Mouse (Mus musculus): ENCODE data around the gene Ptgds. TPM values are rescaled to one million over a fixed set of nuclear protein-coding genes. Genes with fewer than 3 reads are reported as not detected.
A peak's percentile ranks its signal among the peaks of the same experiment; 100 is the strongest.

Gene Ptgds
- polyA plus RNA-seq, 1 experiment from 2014 or later, result 13.1 TPM

DNA sequence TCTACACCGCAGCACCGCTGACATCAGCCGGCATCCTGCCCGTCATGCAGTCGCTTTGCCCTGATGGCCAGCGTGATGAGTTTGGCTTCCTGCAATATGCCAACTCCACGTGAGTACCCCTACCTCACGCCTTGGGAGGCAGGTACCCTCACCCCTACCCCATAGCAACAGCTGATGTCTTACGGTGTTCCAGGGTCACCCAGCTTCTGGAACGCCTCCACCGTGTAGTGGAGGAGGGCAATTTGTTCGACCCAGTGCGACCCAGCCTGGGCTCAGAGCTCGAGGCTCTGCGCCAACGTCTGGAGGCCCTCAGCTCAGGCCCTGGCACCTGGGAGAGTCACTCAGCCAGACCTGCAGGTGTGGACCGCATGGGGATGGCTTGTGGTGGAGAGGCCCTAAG is 36.7 kb downstream of the Ptgds start:
- ATAC-seq (replicated peaks; ENCODE audit: low FRiP score, low read depth) (no peak), DNase-seq (ENCODE audit: low spot score) (no peak)
- Histone ChIP-seq H3K4me3 (replicated peaks; ENCODE audit: low read depth, low read length) (no peak overlapping the region), H3K27me3 (ENCODE audit: insufficient read depth, low read length) (no peaks in the 10 kb centered on the region), H3K4me1 (replicated peaks; ENCODE audit: insufficient read depth, low read length) (peaks cover 23% of the 10 kb centered on the region; the same call in 1 of the 2 replicates), H3K4me2 (ENCODE audit: low read length) (no peak overlapping the region), H3K9ac (ENCODE audit: low read depth, low read length) (no peak overlapping the region), H3K27ac (no peak overlapping the region), H3K36me3 (ENCODE audit: insufficient read depth, low read length) (peaks cover 18% of the 10 kb centered on the region; the same call in 1 of the 2 replicates), H3K9me3 (replicated peaks; ENCODE audit: low read length) (no peaks in the 10 kb centered on the region)
- WGBS, result 82% methylated on average over 17 of the region's 17 CpGs
- no peak for TF ChIP-seq CTCF (IDR thresholded peaks at IDR 0.05; ENCODE audit: low read depth)

- Histone ChIP-seq H3K4me3 (replicated peaks; ENCODE audit: low read depth, low read length) (no peak overlapping the region), H3K4me2 (ENCODE audit: low read length) (no peak overlapping the region), H3K9ac (ENCODE audit: low read depth, low read length) (no peak overlapping the region), H3K4me1 (replicated peaks; ENCODE audit: insufficient read depth, low read length) (peaks cover 23% of the 10 kb centered on the region; the same call in 1 of the 2 replicates), H3K36me3 (ENCODE audit: insufficient read depth, low read length) (peaks cover 14% of the 10 kb centered on the region; the same call in 1 of the 2 replicates), H3K27ac (no peak overlapping the region), H3K27me3 (ENCODE audit: insufficient read depth, low read length) (no peaks in the 10 kb centered on the region), H3K9me3 (replicated peaks; ENCODE audit: low read length) (no peaks in the 10 kb centered on the region)
- no peak for ATAC-seq (replicated peaks; ENCODE audit: low FRiP score, low read depth)
- no peak for TF ChIP-seq CTCF (IDR thresholded peaks at IDR 0.05; ENCODE audit: low read depth)
- 67% methylated on average over 11 of the region's 11 CpGs for WGBS
- DNase-seq (ENCODE audit: low spot score), result no peak
These were observed 37.3 kb downstream of the Ptgds start for GRCm38 (mm10) chr2:25432326-25433098.

- Histone ChIP-seq H3K4me1 (replicated peaks; ENCODE audit: insufficient read depth, low read length) (peaks cover 23% of the 10 kb centered on the region; the same call in 1 of the 2 replicates), H3K36me3 (ENCODE audit: insufficient read depth, low read length) (0 out of 2 replicates have a peak, but pooled peaks cover 9% of the 10 kb centered on the region), H3K4me3 (replicated peaks; ENCODE audit: low read depth, low read length) (no peak overlapping the region), H3K9me3 (replicated peaks; ENCODE audit: low read length) (no peaks in the 10 kb centered on the region), H3K4me2 (ENCODE audit: low read length) (peak overlapping the region; percentile 98; the same call in 1 of the 2 replicates), H3K9ac (ENCODE audit: low read depth, low read length) (peak overlapping the region; percentile 18; the same call in 1 of the 2 replicates), H3K27me3 (ENCODE audit: insufficient read depth, low read length) (no peaks in the 10 kb centered on the region), H3K27ac (peak overlapping the region; percentile 31; the same call in 1 of the 2 replicates)
- no peak for ATAC-seq (replicated peaks; ENCODE audit: low FRiP score, low read depth)
- no peak for DNase-seq (ENCODE audit: low spot score)
- no peak for TF ChIP-seq CTCF (IDR thresholded peaks at IDR 0.05; ENCODE audit: low read depth)
- 66% methylated on average over 6 of the region's 6 CpGs for WGBS
These were observed 38.5 kb downstream of the Ptgds start for GRCm38 (mm10) chr2:25431308-25431855.

- peaks cover 23% of the 10 kb centered on the region; the same call in 1 of the 2 replicates for H3K4me1 ChIP-seq (replicated peaks; ENCODE audit: insufficient read depth, low read length)
- peak overlapping the region; percentile 18; the same call in 1 of the 2 replicates for H3K9ac ChIP-seq (ENCODE audit: low read depth, low read length)
- no peak for TF ChIP-seq CTCF (IDR thresholded peaks at IDR 0.05; ENCODE audit: low read depth)
- H3K27me3 ChIP-seq (ENCODE audit: insufficient read depth, low read length), result no peaks in the 10 kb centered on the region
- peak overlapping the region; percentile 31; the same call in 1 of the 2 replicates for H3K27ac ChIP-seq
- ATAC-seq (replicated peaks; ENCODE audit: low FRiP score, low read depth), result peak; percentile 63
- no peaks in the 10 kb centered on the region for H3K9me3 ChIP-seq (replicated peaks; ENCODE audit: low read length)
- H3K4me3 ChIP-seq (replicated peaks; ENCODE audit: low read depth, low read length), result no peak overlapping the region
- peak overlapping the region; percentile 98 for H3K4me2 ChIP-seq (ENCODE audit: low read length)
- 0 out of 2 replicates have a peak, but pooled peaks cover under 1% of the 10 kb centered on the region for H3K36me3 ChIP-seq (ENCODE audit: insufficient read depth, low read length)
- peak; percentile 80 for DNase-seq (ENCODE audit: low spot score)
- 37% methylated on average over 17 of the region's 17 CpGs for WGBS
These were observed 39.2 kb downstream of the Ptgds start for GRCm38 (mm10) chr2:25430395-25431233.

GRCm38 (mm10) chr2:25429435-25430180 is 40.2 kb downstream of the Ptgds start:
- no peak overlapping the region; the same call in 1 of the 2 replicates for H3K27ac ChIP-seq
- DNase-seq (ENCODE audit: low spot score) (no peak), ATAC-seq (replicated peaks; ENCODE audit: low FRiP score, low read depth) (no peak)
- WGBS, result 51% methylated on average over 5 of the region's 5 CpGs
- peak overlapping the region; percentile 98 for H3K4me2 ChIP-seq (ENCODE audit: low read length)
- H3K36me3 ChIP-seq (ENCODE audit: insufficient read depth, low read length), result no peaks in the 10 kb centered on the region
- H3K9me3 ChIP-seq (replicated peaks; ENCODE audit: low read length), result no peaks in the 10 kb centered on the region
- H3K9ac ChIP-seq (ENCODE audit: low read depth, low read length), result peak overlapping the region; percentile 71; the same call in 1 of the 2 replicates
- H3K4me3 ChIP-seq (replicated peaks; ENCODE audit: low read depth, low read length), result peak overlapping the region; percentile 55
- no peaks in the 10 kb centered on the region for H3K27me3 ChIP-seq (ENCODE audit: insufficient read depth, low read length)
- TF ChIP-seq CTCF (IDR thresholded peaks at IDR 0.05; ENCODE audit: low read depth), result no peak
- peaks cover 23% of the 10 kb centered on the region; the same call in 1 of the 2 replicates for H3K4me1 ChIP-seq (replicated peaks; ENCODE audit: insufficient read depth, low read length)
